Mouse (Mus musculus) heart, adult 2 months (tissue): ENCODE results near the gene Ghr.

Source experiments
- CTCF ChIP-seq: fragments of 200-600 bp; IDR thresholded peaks from 2 replicates; pipeline ENCODE4 v1.8.1; 2022; ENCODE audit warnings: antibody characterized with exemption, mild to moderate bottlenecking, moderate library complexity
- POLR2A ChIP-seq: fragments of 200-500 bp; IDR thresholded peaks from 2 replicates; pipeline ENCODE4 v1.6.1; 2011; ENCODE audit warnings: mild to moderate bottlenecking, low read depth, low read length, control low read depth; ENCODE audit not compliant: insufficient read depth

DNA sequence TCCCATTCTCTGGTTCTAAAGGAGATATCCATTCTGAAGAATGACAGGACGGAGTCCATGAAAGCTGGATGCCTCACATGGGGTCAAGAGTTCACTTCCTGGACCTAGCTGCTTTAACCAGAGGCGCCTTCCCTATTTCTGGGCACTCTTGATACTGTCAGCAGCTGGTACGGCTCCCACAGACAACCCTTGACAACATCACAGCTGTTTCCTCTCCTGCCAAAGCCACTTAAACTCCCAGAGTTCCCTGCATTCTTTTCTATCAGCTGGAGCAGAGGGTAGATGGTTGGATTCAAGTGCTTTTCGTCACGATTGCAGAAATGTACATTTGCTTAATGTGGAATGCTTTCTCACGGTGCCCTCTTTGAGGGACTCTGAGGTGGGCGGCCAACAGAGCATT, 150.0 kb downstream of the Ghr start:
- TF ChIP-seq CTCF: no peak
- 0 out of 2 replicates have a peak, but pooled peaks have one; percentile 14 for TF ChIP-seq POLR2A
